Mouse (Mus musculus) cerebellum, adult 8-10 months (tissue): ENCODE data around the gene Gm11559.
"Not testable (repeated sequence)": the region's sequence is repeated elsewhere in the genome, so short reads cannot be mapped to it uniquely, and the experiment has no call there.

Experiments used
- DNase-seq: peaks from one replicate; pipeline ENCODE4 v3.0.0; 2022

The Gm11559 gene

GRCm38 (mm10) chr11:99864176-99864575 is at the start of gene Gm11559:
Gene Gm11559 (plus strand): TSS chr11:99864476.
- DNase-seq, result not testable (repeated sequence)

- DNase-seq, result not testable (repeated sequence)
These were observed 48.7 kb upstream of the Gm11559 start, which contains the start of gene Gm11564 for GRCm38 (mm10) chr11:99815566-99815965. Gene Gm11564 (minus strand): TSS chr11:99815666.

- no peak for DNase-seq
These were observed 26.3 kb upstream of the Gm11559 start, which contains the start of gene 2300003K06Rik for GRCm38 (mm10) chr11:99837966-99838365. Gene 2300003K06Rik (minus strand): TSS chr11:99838066.

- no peak for DNase-seq
These were observed 22.1 kb upstream of the Gm11559 start for GRCm38 (mm10) chr11:99842185-99842584.

- no peak for DNase-seq
These were observed 17.5 kb upstream of the Gm11559 start for GRCm38 (mm10) chr11:99846746-99847145.

GRCm38 (mm10) chr11:99851508-99851907 is 12.8 kb upstream of the Gm11559 start, which contains the start of gene Krtap4-16:
Gene Krtap4-16 (minus strand): TSS chr11:99851608.
- DNase-seq, result no peak

- DNase-seq, result no peak
These were observed 10.2 kb upstream of the Gm11559 start for GRCm38 (mm10) chr11:99854121-99854520.

GRCm38 (mm10) chr11:99857617-99858016 is 6.7 kb upstream of the Gm11559 start, which contains the start of gene Gm11568:
Gene Gm11568 (plus strand): TSS chr11:99857917.
- DNase-seq, result no peak

- no peak for DNase-seq
These were observed 5.5 kb upstream of the Gm11559 start for GRCm38 (mm10) chr11:99858761-99859160.

GRCm38 (mm10) chr11:99873089-99873488 is 8.8 kb downstream of the Gm11559 start, which contains the start of gene Krtap9-1:
Gene Krtap9-1 (plus strand): TSS chr11:99873389.
- not testable (repeated sequence) for DNase-seq

- not testable (repeated sequence) for DNase-seq
These were observed 14.6 kb downstream of the Gm11559 start, which contains the start of gene Gm11567 for GRCm38 (mm10) chr11:99878887-99879286. Gene Gm11567 (plus strand): TSS chr11:99879187.

- DNase-seq, result no peak
These were observed 43.3 kb downstream of the Gm11559 start, which contains the start of gene Krtap31-1 for GRCm38 (mm10) chr11:99907620-99908019. Gene Krtap31-1 (plus strand): TSS chr11:99907920.

GRCm38 (mm10) chr11:99914451-99914850 is 50.2 kb downstream of the Gm11559 start, which contains the start of gene Gm11565:
Gene Gm11565 (plus strand): TSS chr11:99914751.
- no peak for DNase-seq
